ENCODE assay signal across 8 mouse cellular contexts in genomic region chr3:69315810-69316390, GRCm38 (mm10). TPM values are rescaled to one million over a fixed set of nuclear protein-coding genes. Genes with fewer than 3 reads are reported as not detected.
DNase-seq lines count a peak whose midpoint lies in the region; ATAC-seq and TF ChIP-seq lines count a peak whose summit lies in the region.

No protein-coding gene starts in this region.

- H3K4me1 ChIP-seq in lung, adult 2 months (ENCODE audit: control insufficient read depth, insufficient read depth, low read length) = peaks cover 12% of the 10 kb centered on the region
- no peaks in the 10 kb centered on the region for H3K4me1 ChIP-seq in embryonic fibroblast, embryonic 13.5 days (ENCODE audit: control insufficient read depth, insufficient read depth, low read length)
- peaks cover 6% of the 10 kb centered on the region for H3K4me1 ChIP-seq in limb, embryonic 11.5 days (ENCODE audit: control insufficient read depth, insufficient read depth, low read length)
- peaks cover 34% of the 10 kb centered on the region for H3K4me1 ChIP-seq in neural tube, embryonic 15.5 days

- intact Hi-C loops in left cerebral cortex, postnatal 14 days (cut with DNase I) = loop anchor here (5.0 to 10.0 kb wide), 3 partner anchors 34 to 409 kb away; partner anchors contain the start of gene Nmd3

- H3K4me3 ChIP-seq in lung, adult 2 months (replicated peaks; ENCODE audit: extremely low read depth, low read depth, low read length) = peak overlapping the region; percentile 94
- H3K4me3 ChIP-seq in embryonic fibroblast, embryonic 13.5 days (ENCODE audit: insufficient read depth, low read length) = peak overlapping the region; percentile 95
- peak overlapping the region; percentile 68 for H3K4me3 ChIP-seq in limb, embryonic 11.5 days (ENCODE audit: low read depth, low read length)
- peak overlapping the region; percentile 71 for H3K4me3 ChIP-seq in neural tube, embryonic 15.5 days (replicated peaks)

- WGBS in lung, adult 2 months = 1% methylated on average over 18 of the region's 18 CpGs
- 3% methylated on average over 18 of the region's 18 CpGs for WGBS in limb, embryonic 11.5 days
- WGBS in neural tube, embryonic 15.5 days = 1% methylated on average over 18 of the region's 18 CpGs

- no peaks in the 10 kb centered on the region for H3K9me3 ChIP-seq in limb, embryonic 11.5 days (ENCODE audit: control insufficient read depth, low read length)
- H3K9me3 ChIP-seq in neural tube, embryonic 15.5 days (replicated peaks) = no peaks in the 10 kb centered on the region

- TF ChIP-seq POLR2A in lung, adult 2 months (IDR thresholded peaks at IDR 0.05; ENCODE audit: borderline replicate concordance, extremely low read depth, low read depth, low read length) = peak; percentile 59; the same call in 1 of the 2 replicates
- TF ChIP-seq POLR2A in embryonic fibroblast, embryonic 13.5 days (IDR thresholded peaks at IDR 0.05; ENCODE audit: low read depth, low read length) = no peak

- ATAC-seq in limb, embryonic 11.5 days (ENCODE audit: insufficient number of reproducible peaks, low FRiP score, low TSS enrichment, low read depth) = peak; percentile 52
- ATAC-seq in neural tube, embryonic 15.5 days (ENCODE audit: low FRiP score) = peak; percentile 48

- no peaks in the 10 kb centered on the region for H3K36me3 ChIP-seq in limb, embryonic 11.5 days (ENCODE audit: control insufficient read depth, insufficient read depth, low read length)
- H3K36me3 ChIP-seq in neural tube, embryonic 15.5 days = no peaks in the 10 kb centered on the region

- no peak for DNase-seq in lung, adult 2 months
- DNase-seq in lung, postnatal 25 days (ENCODE audit: low spot score) = no peak
- no peak for DNase-seq in limb, embryonic 11.5 days (ENCODE audit: low spot score)
- DNase-seq in ovary, postnatal 36 days (ENCODE audit: low spot score) = no peak
- no peak for DNase-seq in gastrocnemius, adult 18-20 months (ENCODE audit: low spot score)
- no peak for DNase-seq in left cerebral cortex, postnatal 14 days (ENCODE audit: low spot score in 2 of 2)

- no peak for TF ChIP-seq CTCF in lung, adult 2 months (IDR thresholded peaks at IDR 0.05; ENCODE audit: insufficient read depth, low read length)
- no peak for TF ChIP-seq CTCF in embryonic fibroblast, embryonic 13.5 days (IDR thresholded peaks at IDR 0.05; ENCODE audit: borderline replicate concordance, insufficient read depth, low read length)

- H3K4me2 ChIP-seq in limb, embryonic 11.5 days (ENCODE audit: low read depth, severe bottlenecking) = peak overlapping the region; percentile 89
- peak overlapping the region; percentile 95 for H3K4me2 ChIP-seq in neural tube, embryonic 15.5 days

- peak overlapping the region; percentile 78 for H3K27ac ChIP-seq in embryonic fibroblast, embryonic 13.5 days (ENCODE audit: insufficient read depth, low read length)
- no peak overlapping the region for H3K27ac ChIP-seq in limb, embryonic 11.5 days (replicated peaks; ENCODE audit: low read depth, low read length)
- H3K27ac ChIP-seq in neural tube, embryonic 15.5 days (replicated peaks) = peak overlapping the region; percentile 90

- H3K27me3 ChIP-seq in limb, embryonic 11.5 days (ENCODE audit: control insufficient read depth, insufficient read depth, low read length) = no peaks in the 10 kb centered on the region
- H3K27me3 ChIP-seq in neural tube, embryonic 15.5 days (replicated peaks) = no peaks in the 10 kb centered on the region

- peak overlapping the region; percentile 72 for H3K9ac ChIP-seq in limb, embryonic 11.5 days (ENCODE audit: low read length)
- peak overlapping the region; percentile 70 for H3K9ac ChIP-seq in neural tube, embryonic 15.5 days (replicated peaks)

RNA-seq across cellular contexts. Expression of gene Ppm1l, which starts 0.8 kb away (rescaled TPM):
- polyA plus RNA-seq in lung, adult 2 months (2012; rRNA removed) = 3.0 and 5.2 TPM in 2 replicates
- polyA plus RNA-seq in embryonic fibroblast, embryonic 13.5 days (2011; ENCODE audit: insufficient read length, low read depth, missing spikeins) = 9.4 and 11.4 TPM in 2 replicates
- 10.5 and 12.0 TPM in 2 replicates for polyA plus RNA-seq in limb, embryonic 11.5 days (2014; fragmentation: Nextera tagmentation; extraction: Ambion mirVana)
- 20.3 and 24.2 TPM in 2 replicates for polyA plus RNA-seq in neural tube, embryonic 15.5 days (2015; fragmentation: Nextera tagmentation; extraction: Ambion mirVana)
- total RNA-seq in gastrocnemius, adult 18-20 months (2021) = 100 to 1,000 TPM in 1 of 2 experiments, 10 to 100 TPM in 1; 96.4 to 102 TPM
- total RNA-seq in left cerebral cortex, postnatal 14 days (2021) = 10 to 100 TPM; 78.5 to 82.1 TPM
